Mouse (Mus musculus) thymus, postnatal 14 days (tissue): ENCODE results near the gene Muc13.

Experiments used
- DNase-seq: peaks from one replicate; pipeline ENCODE4 v3.0.0; 2021

The Muc13 gene

GRCm38 (mm10) chr16:33770778-33771454 is 22.9 kb upstream of the Muc13 start:
- no peak for DNase-seq

GRCm38 (mm10) chr16:33772809-33773208 is 21.0 kb upstream of the Muc13 start:
- DNase-seq, result no peak

GRCm38 (mm10) chr16:33774972-33775371 is 18.9 kb upstream of the Muc13 start:
- no peak for DNase-seq

- no peak for DNase-seq
These were observed 18.0 kb upstream of the Muc13 start for GRCm38 (mm10) chr16:33775733-33776335.

- no peak for DNase-seq
These were observed 16.9 kb upstream of the Muc13 start for GRCm38 (mm10) chr16:33776766-33777529.

GRCm38 (mm10) chr16:33777607-33778006 is 16.2 kb upstream of the Muc13 start:
- DNase-seq, result no peak

- DNase-seq, result no peak
These were observed 11.8 kb upstream of the Muc13 start for GRCm38 (mm10) chr16:33781789-33782728.

DNA sequence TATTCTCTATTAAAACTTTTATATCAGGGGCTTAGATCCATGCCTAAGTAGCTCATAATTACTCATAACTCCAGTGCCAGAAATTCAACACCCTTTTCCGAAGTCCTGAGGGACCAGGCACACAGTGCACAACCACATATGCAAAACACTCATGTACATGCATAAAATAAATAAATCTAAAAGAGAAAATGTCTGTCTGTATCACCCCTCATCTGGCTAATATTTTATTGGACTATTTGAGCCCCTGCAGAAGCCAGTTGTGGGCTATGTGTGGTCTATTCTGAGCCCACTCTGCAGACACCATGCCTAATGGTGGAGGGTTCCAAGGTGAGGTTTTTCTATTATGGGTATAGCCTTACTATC is 11.1 kb upstream of the Muc13 start:
- DNase-seq, result no peak

DNA sequence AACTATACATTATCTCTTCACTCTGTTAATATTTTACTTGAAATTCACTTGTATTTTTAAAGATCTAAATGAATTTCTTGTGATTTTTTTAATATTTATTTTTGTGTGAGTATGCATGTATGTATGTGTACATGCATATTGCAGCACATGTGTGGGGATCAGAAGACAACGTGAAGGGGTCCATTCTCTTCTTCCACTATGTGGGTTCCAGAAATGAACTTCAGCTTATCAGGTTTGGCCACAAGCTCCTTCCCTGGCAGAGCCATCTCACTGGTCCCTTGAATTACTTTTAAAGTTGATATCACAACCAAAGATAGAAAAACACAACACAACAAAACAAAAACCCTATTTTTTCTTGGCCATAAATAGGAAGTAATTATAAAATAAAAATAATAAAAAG is 9.3 kb upstream of the Muc13 start:
- no peak for DNase-seq

- no peak for DNase-seq
These were observed 8.6 kb upstream of the Muc13 start for GRCm38 (mm10) chr16:33785092-33785704.

GRCm38 (mm10) chr16:33786657-33787390 is 7.0 kb upstream of the Muc13 start:
- no peak for DNase-seq

- DNase-seq, result no peak
These were observed 1.3 kb downstream of the Muc13 start for GRCm38 (mm10) chr16:33795106-33795505.

DNA sequence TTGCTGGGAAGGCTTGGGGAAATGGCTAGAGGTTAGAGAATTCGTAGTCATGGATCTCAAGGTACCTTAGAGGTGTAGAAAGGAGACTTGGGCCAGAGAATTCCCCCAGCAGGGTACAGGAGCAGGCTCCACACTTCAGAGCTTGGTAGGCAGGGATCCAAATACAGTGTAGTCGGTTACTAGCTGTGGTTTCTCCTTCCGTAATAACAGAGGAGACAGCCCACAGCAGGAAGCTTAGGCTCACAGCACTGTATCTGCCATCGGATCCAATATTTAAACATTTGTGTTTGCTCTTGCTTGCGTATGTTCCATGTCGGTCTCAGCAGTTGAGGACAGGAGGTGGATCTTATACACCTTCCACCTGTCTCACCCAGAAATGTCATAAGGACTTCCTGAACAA is 2.0 kb downstream of the Muc13 start:
- DNase-seq, result no peak

DNA sequence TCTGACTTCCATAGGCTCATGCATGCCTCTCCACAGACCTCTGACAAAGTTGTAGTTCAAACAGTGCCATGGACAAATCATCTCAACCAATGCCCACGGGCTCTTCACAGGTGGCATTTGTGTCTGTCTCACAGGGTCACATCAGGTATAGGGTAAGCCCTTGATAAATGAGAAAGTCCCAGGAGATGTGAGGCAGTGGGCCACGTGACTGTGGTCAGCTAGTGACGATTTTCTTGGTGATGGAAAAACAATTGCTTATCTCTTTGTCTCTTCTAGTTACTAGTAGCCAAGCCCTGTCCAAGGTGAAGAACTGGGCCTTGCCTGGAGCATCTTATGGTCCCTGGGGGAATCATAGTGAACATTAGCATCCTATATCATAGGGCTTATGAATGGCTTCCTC is 2.9 kb downstream of the Muc13 start:
- no peak for DNase-seq

DNA sequence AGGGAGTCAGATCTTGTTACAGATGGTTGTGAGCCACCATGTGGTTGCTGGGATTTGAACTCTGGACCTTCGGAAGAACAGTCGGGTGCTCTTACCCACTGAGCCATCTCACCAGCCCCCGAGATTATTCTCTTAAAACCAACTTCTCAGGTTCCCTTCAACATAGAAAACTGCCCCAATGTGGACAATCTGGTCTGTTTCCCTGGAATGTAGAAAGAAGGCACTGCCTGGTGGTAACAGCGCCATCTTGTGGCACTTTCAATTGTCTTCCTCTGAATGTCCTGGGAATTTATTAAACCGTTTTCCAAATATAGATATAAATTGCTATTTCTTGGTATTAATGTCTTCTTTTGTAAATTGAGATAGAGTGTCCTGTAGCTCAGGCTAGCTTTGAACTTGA is 4.0 kb downstream of the Muc13 start:
- peak; percentile 41 for DNase-seq

GRCm38 (mm10) chr16:33810002-33810401 is 16.2 kb downstream of the Muc13 start:
- DNase-seq, result no peak

GRCm38 (mm10) chr16:33818413-33819165 is 24.8 kb downstream of the Muc13 start:
- no peak for DNase-seq

- DNase-seq, result peak; percentile 87
These were observed 26.7 kb downstream of the Muc13 start for GRCm38 (mm10) chr16:33820269-33821178.

DNA sequence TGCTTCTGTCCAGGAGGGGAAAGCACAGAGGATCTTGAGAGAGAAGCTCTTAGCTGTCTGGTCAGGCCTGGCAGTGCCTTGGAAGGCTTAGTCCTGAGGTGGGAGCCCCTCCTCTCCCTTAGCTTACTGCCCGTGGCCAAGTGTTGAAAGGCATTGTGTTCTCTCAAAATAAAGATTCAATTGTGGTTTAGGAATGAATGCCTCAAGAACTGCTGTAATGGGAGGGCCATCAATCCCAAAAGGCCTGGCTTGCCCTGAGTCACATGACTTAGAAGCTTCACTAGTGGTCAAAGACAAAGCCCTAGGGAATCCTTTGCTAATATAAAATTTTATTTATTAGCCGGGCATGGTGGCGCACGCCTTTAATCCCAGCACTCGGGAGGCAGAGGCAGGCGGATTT is 30.8 kb downstream of the Muc13 start:
- no peak for DNase-seq

DNA sequence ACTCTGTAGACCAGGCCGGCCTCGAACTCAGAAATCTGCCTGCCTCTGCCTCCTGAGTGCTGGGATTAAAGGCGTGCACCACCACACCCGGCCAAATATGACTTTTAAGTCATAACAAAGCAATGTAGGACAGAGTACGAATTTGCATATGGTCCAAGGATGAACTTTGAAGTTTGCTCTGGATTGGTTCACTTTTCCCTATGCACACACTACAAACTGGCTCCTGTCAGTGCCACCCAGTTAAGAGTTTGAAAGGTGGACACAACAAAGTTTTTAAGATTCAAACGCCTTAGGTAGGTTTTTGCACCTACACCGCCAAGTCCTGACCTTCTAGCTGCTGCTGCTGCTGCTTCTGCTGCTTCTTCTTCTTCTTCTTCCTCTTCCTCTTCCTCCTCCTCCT is 34.7 kb downstream of the Muc13 start:
- no peak for DNase-seq
